Mouse (Mus musculus) lung, postnatal 0 days (tissue): ENCODE results near the gene Gm10837. TPM values are rescaled to one million over a fixed set of nuclear protein-coding genes. Genes with fewer than 3 reads are reported as not detected.
"Not testable (repeated sequence)": the region's sequence is repeated elsewhere in the genome, so short reads cannot be mapped to it uniquely, and the experiment has no call there.

Experiments
- ATAC-seq: fragments of 200-750 bp; cut with Nextera tagmentation; 2 replicates; pipeline ENCODE4 v1.8.0; 2017; ENCODE audit warnings: moderate library complexity
- DNase-seq: peaks from one replicate; pipeline ENCODE4 v3.0.0-alpha.2; 2016; ENCODE audit warnings: low spot score
- H3K27ac ChIP-seq: fragments of 300-500 bp; sonication (generic); 2 replicates; pipeline ENCODE4 v1.5.1; 2014; ENCODE audit warnings: antibody characterized with exemption, mild to moderate bottlenecking, low read length, mixed read lengths
- H3K27me3 ChIP-seq: fragments of 300-500 bp; sonication (generic); replicated peaks from 2 replicates; pipeline ENCODE4 v1.6.1; 2014; ENCODE audit warnings: low read length, mixed read lengths; ENCODE audit not compliant: insufficient read depth
- H3K36me3 ChIP-seq: fragments of 300-500 bp; sonication (generic); 2 replicates; pipeline ENCODE4 v1.6.1; 2014; ENCODE audit warnings: low read length, mixed read lengths; ENCODE audit not compliant: insufficient read depth
- H3K4me1 ChIP-seq: fragments of 300-500 bp; sonication (generic); 2 replicates; pipeline ENCODE4 v1.6.1; 2014; ENCODE audit warnings: antibody characterized with exemption, low read depth, low read length, mixed read lengths; ENCODE audit not compliant: insufficient read depth
- H3K4me2 ChIP-seq: fragments of 300-500 bp; sonication (generic); replicated peaks from 2 replicates; pipeline ENCODE4 v1.6.1; 2014; ENCODE audit warnings: low read depth, mild to moderate bottlenecking, low read length, moderate library complexity, mixed read lengths
- H3K4me3 ChIP-seq: fragments of 300-500 bp; sonication (generic); 2 replicates; pipeline ENCODE4 v1.5.1; 2014; ENCODE audit warnings: low read depth, low read length
- H3K9ac ChIP-seq: fragments of 300-500 bp; sonication (generic); replicated peaks from 2 replicates; pipeline ENCODE4 v1.6.1; 2014; ENCODE audit warnings: low read depth, mild to moderate bottlenecking
- H3K9me3 ChIP-seq: fragments of 300-500 bp; sonication (generic); 2 replicates; pipeline ENCODE4 v1.6.1; 2016; ENCODE audit warnings: low read length, mixed read lengths
- CTCF ChIP-seq: IDR thresholded peaks from 2 replicates; pipeline ENCODE4 v1.5.1; 2016; ENCODE audit warnings: antibody characterized with exemption, mild to moderate bottlenecking
- EP300 ChIP-seq: IDR thresholded peaks from 2 replicates; pipeline ENCODE4 v1.6.1; 2016; ENCODE audit warnings: antibody characterized with exemption, mild to moderate bottlenecking, control low read depth
- WGBS: fragments of 180-500 bp; shearing (Covaris S2); extraction: QIAGEN DNeasy Blood & Tissue Kit; methylation state at CpG from one replicate; pipeline ENCODE4 v1.1.7; 2014; 5-methylcytosine and 5-hydroxymethylcytosine counted together
- polyA plus RNA-seq: library from polyadenylated mRNA; unstranded; fragments of >200 nt; fragmentation: Nextera tagmentation; extraction: Ambion mirVana; gene quantifications from 2 replicates; pipeline ENCODE4 v1.2.1, GENCODE M21; 2015

The Gm10837 gene
- polyA plus RNA-seq, 1 experiment from 2014 or later, result not detected

GRCm38 (mm10) chr14:122453388-122453995 is 36.9 kb upstream of the Gm10837 start:
- 5% methylated on average over 32 of the region's 32 CpGs for WGBS
- peak; percentile 71 for ATAC-seq
- no peaks in the 10 kb centered on the region for H3K4me1 ChIP-seq
- H3K36me3 ChIP-seq, result no peaks in the 10 kb centered on the region
- H3K9ac ChIP-seq, result no peak overlapping the region
- no peaks in the 10 kb centered on the region for H3K9me3 ChIP-seq
- peak overlapping the region; percentile 44 for H3K4me2 ChIP-seq
- peaks cover 63% of the 10 kb centered on the region for H3K27me3 ChIP-seq
- TF ChIP-seq CTCF (peak; percentile 23; the same call in 1 of the 2 replicates), EP300 (no peak)
- peak overlapping the region; percentile 32 for H3K4me3 ChIP-seq
- DNase-seq, result peak; percentile 64
- no peak overlapping the region for H3K27ac ChIP-seq

GRCm38 (mm10) chr14:122453996-122454738 is 36.2 kb upstream of the Gm10837 start:
- no peaks in the 10 kb centered on the region for H3K9me3 ChIP-seq
- no peak for ATAC-seq

GRCm38 (mm10) chr14:122454901-122455561 is 35.4 kb upstream of the Gm10837 start:
- DNase-seq (no peak), ATAC-seq (no peak)
- Histone ChIP-seq H3K9ac (no peak overlapping the region), H3K4me1 (no peaks in the 10 kb centered on the region), H3K36me3 (no peaks in the 10 kb centered on the region), H3K4me2 (no peak overlapping the region), H3K4me3 (no peak overlapping the region), H3K27me3 (peaks cover 60% of the 10 kb centered on the region), H3K9me3 (no peaks in the 10 kb centered on the region), H3K27ac (no peak overlapping the region)
- no peak for TF ChIP-seq CTCF
- no peak for TF ChIP-seq EP300
- 65% methylated on average over 10 of the region's 10 CpGs for WGBS

More at GRCm38 (mm10) chr14:122453996-122454738, 36.2 kb upstream of the Gm10837 start:
- Histone ChIP-seq H3K27me3 (peaks cover 63% of the 10 kb centered on the region), H3K36me3 (no peaks in the 10 kb centered on the region), H3K9ac (no peak overlapping the region), H3K4me2 (peak overlapping the region; percentile 44), H3K4me1 (no peaks in the 10 kb centered on the region), H3K4me3 (peak overlapping the region; percentile 32), H3K27ac (no peak overlapping the region)
- DNase-seq, result no peak
- no peak for TF ChIP-seq EP300
- TF ChIP-seq CTCF, result no peak
- 15% methylated on average over 12 of the region's 12 CpGs for WGBS

- H3K27me3 ChIP-seq, result peaks cover 60% of the 10 kb centered on the region
- 82% methylated on average over 4 of the region's 4 CpGs for WGBS
- TF ChIP-seq EP300, result no peak
- no peak for TF ChIP-seq CTCF
Observed at GRCm38 (mm10) chr14:122455562-122455958, 34.8 kb upstream of the Gm10837 start.

GRCm38 (mm10) chr14:122459332-122459731 is 31.1 kb upstream of the Gm10837 start:
- 80% methylated on average over 2 of the region's 12 CpGs for WGBS
- H3K27me3 ChIP-seq, result peaks cover 55% of the 10 kb centered on the region
- not testable (repeated sequence) for H3K4me3 ChIP-seq

More at GRCm38 (mm10) chr14:122455562-122455958, 34.8 kb upstream of the Gm10837 start:
- Histone ChIP-seq H3K36me3 (no peaks in the 10 kb centered on the region), H3K4me2 (no peak overlapping the region), H3K4me3 (no peak overlapping the region), H3K9me3 (no peaks in the 10 kb centered on the region), H3K9ac (no peak overlapping the region), H3K4me1 (no peaks in the 10 kb centered on the region), H3K27ac (no peak overlapping the region)
- ATAC-seq, result no peak
- DNase-seq, result no peak

GRCm38 (mm10) chr14:122459776-122460175 is 30.6 kb upstream of the Gm10837 start:
- Histone ChIP-seq H3K36me3 (no peaks in the 10 kb centered on the region), H3K9me3 (no peaks in the 10 kb centered on the region), H3K4me2 (no peak overlapping the region), H3K27ac (no peak overlapping the region), H3K27me3 (peaks cover 56% of the 10 kb centered on the region), H3K9ac (no peak overlapping the region), H3K4me3 (no peak overlapping the region), H3K4me1 (0 out of 2 replicates have a peak, but pooled peaks cover 5% of the 10 kb centered on the region)
- ATAC-seq (no peak), DNase-seq (no peak)
- 100% methylated on average over 1 of the region's 1 CpGs for WGBS
- no peak for TF ChIP-seq EP300
- no peak for TF ChIP-seq CTCF

More at GRCm38 (mm10) chr14:122459332-122459731, 31.1 kb upstream of the Gm10837 start:
- not testable (repeated sequence) for H3K9me3 ChIP-seq, H3K4me2 ChIP-seq, ATAC-seq, DNase-seq, H3K4me1 ChIP-seq, H3K27ac ChIP-seq, H3K36me3 ChIP-seq, H3K9ac ChIP-seq
